In genomic region chr19:44332326-44332725, GRCm38 (mm10) we compare ENCODE assay signal across 11 mouse cellular contexts. TPM values are rescaled to one million over a fixed set of nuclear protein-coding genes. Genes with fewer than 3 reads are reported as not detected.
DNase-seq lines count a peak whose midpoint lies in the region; ATAC-seq and TF ChIP-seq lines count a peak whose summit lies in the region.
"Had no signal": no experiment of that assay in that cellular context is flagged by ENCODE, and none has a peak within 500 bp of the region (broad histone marks: within the 10 kb centered on the region; RNA-seq: fewer than 3 reads in every experiment).

No protein-coding gene starts in this region.

- H3K4me1 ChIP-seq in cortical plate, adult 2 months (ENCODE audit: control insufficient read depth, insufficient read depth, low read length): peaks cover 12% of the 10 kb centered on the region

- peak; percentile 71 for ATAC-seq in frontal cortex, adult (ENCODE audit: low TSS enrichment)
- ATAC-seq in neutrophil, adult 5-6 weeks (ENCODE audit: extremely low read depth, insufficient number of reproducible peaks, low FRiP score, poor library complexity, severe bottlenecking): 0 out of 2 replicates have a peak, but pooled peaks have one; percentile 6

- H3K4me3 ChIP-seq in cortical plate, adult 2 months (ENCODE audit: insufficient read depth, low read length): no peak overlapping the region

- no peak for TF ChIP-seq POLR2A in cortical plate, adult 2 months (IDR thresholded peaks at IDR 0.05; ENCODE audit: extremely low read depth, insufficient read depth, low read length)

- H3K27ac ChIP-seq in cortical plate, adult 2 months (ENCODE audit: insufficient read depth, low read length): peak overlapping the region; percentile 36; the same call in 1 of the 2 replicates
- H3K27ac ChIP-seq: kidney, postnatal 0 days had no signal

- no peak for DNase-seq in frontal cortex, postnatal 10 days (ENCODE audit: low spot score in 2 of 2)
- DNase-seq in layer of hippocampus, adult 8-10 months (ENCODE audit: low spot score in 2 of 2): peak; percentile 44 to 54
- no peak for DNase-seq in layer of hippocampus, postnatal 10 days (ENCODE audit: low spot score in 2 of 2)
- no peak for DNase-seq in cerebellum, adult 9-11 months
- DNase-seq in urinary bladder, postnatal 25 days (ENCODE audit: low spot score): no peak
- DNase-seq: lung, adult 18-20 months; thymus, adult 18-20 months had no signal

- TF ChIP-seq CTCF in cortical plate, adult 2 months (IDR thresholded peaks at IDR 0.05; ENCODE audit: extremely low read depth, insufficient read depth, low read length): no peak

RNA-seq across cellular contexts. Expression of gene Scd4, which starts 0.6 kb away (rescaled TPM):
- total RNA-seq in layer of hippocampus, adult 8-10 months (2022): 1 to 10 TPM; 2.3 to 3.0 (median 2.7) TPM
- 1 to 10 TPM; 1.5 to 2.8 TPM for total RNA-seq in layer of hippocampus, postnatal 10 days (2021)
- 0.25 and 0.33 TPM in 2 replicates for polyA plus RNA-seq in cortical plate, adult 2 months (2012; rRNA removed)
- 0.12 and 1.0 TPM in 2 replicates for total RNA-seq in neutrophil, adult 5-6 weeks (2017)

RNA-seq across cellular contexts. Expression of gene Scd2, which starts 38.9 kb away (rescaled TPM):
- total RNA-seq in layer of hippocampus, adult 8-10 months (2022): 100 to 1,000 TPM; 662 to 773 (median 703) TPM
- 100 to 1,000 TPM; 715 to 736 TPM for total RNA-seq in layer of hippocampus, postnatal 10 days (2021)
- 600 and 717 TPM in 2 replicates for polyA plus RNA-seq in cortical plate, adult 2 months (2012; rRNA removed)
- 21.4 and 24.1 TPM in 2 replicates for total RNA-seq in neutrophil, adult 5-6 weeks (2017)

Comparison
In these comparisons a context has a peak if more than half of its experiments do, and no peak if none do; other contexts are left out.
1. DNase-seq: peak in layer of hippocampus, adult 8-10 months (2 of 2); none in frontal cortex, postnatal 10 days (0 of 2), layer of hippocampus, postnatal 10 days (0 of 2), cerebellum, adult 9-11 months (single experiment) and urinary bladder, postnatal 25 days (single experiment).
2. RNA of gene Scd2, which starts 38.9 kb away (total RNA-seq): 715 to 736 TPM in layer of hippocampus, postnatal 10 days and 662 to 773 TPM in layer of hippocampus, adult 8-10 months; 21.4 to 24.1 TPM in neutrophil, adult 5-6 weeks; every median in the first group is over 10 times any median in the second.